22 mouse cellular contexts compared by ENCODE assay signal in the genomic region with DNA sequence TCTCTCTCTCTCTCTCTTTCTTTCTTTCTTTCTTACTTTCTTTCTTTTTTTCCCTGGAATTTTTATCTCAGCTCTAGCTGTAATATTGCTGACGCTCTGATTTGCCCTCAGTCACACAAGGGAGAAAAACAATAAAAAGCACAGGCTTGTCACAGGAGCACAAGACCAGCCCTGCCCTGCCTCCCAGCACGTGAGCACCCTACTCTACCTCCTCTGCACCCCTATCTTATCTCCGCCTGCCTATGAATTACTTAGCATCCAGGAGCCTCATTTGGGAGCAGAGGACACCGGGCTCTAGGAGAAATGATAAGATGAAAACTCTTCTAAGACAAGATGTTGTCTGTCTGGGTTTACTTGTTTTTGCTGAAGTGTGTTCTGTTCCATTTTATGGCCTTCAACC. TPM values are rescaled to one million over a fixed set of nuclear protein-coding genes. Genes with fewer than 3 reads are reported as not detected.
DNase-seq lines count a peak whose midpoint lies in the region; ATAC-seq and TF ChIP-seq lines count a peak whose summit lies in the region.
"Had no signal": no experiment of that assay in that cellular context is flagged by ENCODE, and none has a peak within 500 bp of the region (broad histone marks: within the 10 kb centered on the region; RNA-seq: fewer than 3 reads in every experiment).

No protein-coding gene starts in this region.

- no peak overlapping the region for H3K4me3 ChIP-seq in heart, embryonic 13.5 days
- H3K4me3 ChIP-seq in liver, embryonic 15.5 days (replicated peaks), result no peak overlapping the region
- H3K4me3 ChIP-seq in liver, embryonic 12.5 days, result no peak overlapping the region
- no peak overlapping the region for H3K4me3 ChIP-seq in thymus, adult 2 months (ENCODE audit: control insufficient read depth, insufficient read depth, low read length)
- H3K4me3 ChIP-seq: embryonic facial prominence, embryonic 15.5 days; erythroblast, embryonic 14.5 days; forebrain, embryonic 10.5 days; gastrocnemius, adult 2 months; hindbrain, embryonic 12.5 days had no signal

- no peak for DNase-seq in heart, adult 9 months (ENCODE audit: low spot score in 2 of 2)
- peak; percentile 44 for DNase-seq in c-Kit-positive CD71-positive TER-119-negative erythroid progenitor cells, embryonic 14.5 days (ENCODE audit: low read depth)
- no peak for DNase-seq in thymus, adult 2 months
- DNase-seq: adrenal gland, adult 2 months; adrenal gland, postnatal 25 days; cerebellum, adult 2 months; cerebellum, postnatal 10 days; embryo, embryonic 11 days; gastrocnemius, adult 2 months; gastrocnemius, postnatal 25 days; heart, postnatal 4 days had no signal

- TF ChIP-seq CTCF in thymus, adult 2 months (IDR thresholded peaks at IDR 0.05; ENCODE audit: borderline replicate concordance, control insufficient read depth, extremely low read depth, insufficient read depth, low read length, poor library complexity), result no peak

- no peak for ATAC-seq in heart, embryonic 13.5 days (ENCODE audit: extremely low read depth, insufficient number of reproducible peaks, low FRiP score, low TSS enrichment)
- peak; percentile 49; the same call in 1 of the 2 replicates for ATAC-seq in liver, embryonic 15.5 days (ENCODE audit: insufficient read depth)
- no peak for ATAC-seq in liver, embryonic 12.5 days
- ATAC-seq: forebrain, embryonic 14.5 days; hindbrain, postnatal 0 days had no signal

- H3K4me2 ChIP-seq in heart, embryonic 13.5 days, result no peak overlapping the region
- no peak overlapping the region for H3K4me2 ChIP-seq in liver, embryonic 15.5 days
- H3K4me2 ChIP-seq in liver, embryonic 12.5 days, result no peak overlapping the region
- H3K4me2 ChIP-seq: embryonic facial prominence, embryonic 15.5 days; heart, embryonic 11.5 days; hindbrain, embryonic 12.5 days had no signal

- 37% methylated on average over 4 of the region's 4 CpGs for WGBS in heart, embryonic 13.5 days
- WGBS in liver, embryonic 15.5 days (ENCODE audit: insufficient replicate concordance), result 22% methylated on average over 4 of the region's 4 CpGs
- 19% methylated on average over 4 of the region's 4 CpGs for WGBS in liver, embryonic 12.5 days (ENCODE audit: insufficient replicate concordance)
- WGBS in thymus, adult 2 months, result 91% methylated on average over 4 of the region's 4 CpGs

- H3K9me3 ChIP-seq in heart, embryonic 13.5 days, result no peaks in the 10 kb centered on the region
- no peaks in the 10 kb centered on the region for H3K9me3 ChIP-seq in liver, embryonic 15.5 days (replicated peaks)
- H3K9me3 ChIP-seq in liver, embryonic 12.5 days (replicated peaks), result no peaks in the 10 kb centered on the region
- H3K9me3 ChIP-seq: embryonic facial prominence, embryonic 15.5 days; forebrain, embryonic 10.5 days; hindbrain, embryonic 12.5 days had no signal

- H3K36me3 ChIP-seq in heart, embryonic 13.5 days, result no peaks in the 10 kb centered on the region
- H3K36me3 ChIP-seq in liver, embryonic 15.5 days (replicated peaks), result no peaks in the 10 kb centered on the region
- H3K36me3 ChIP-seq in liver, embryonic 12.5 days, result no peaks in the 10 kb centered on the region
- no peaks in the 10 kb centered on the region for H3K36me3 ChIP-seq in thymus, adult 2 months (ENCODE audit: control insufficient read depth, insufficient read depth, low read length)
- H3K36me3 ChIP-seq: embryonic facial prominence, embryonic 15.5 days; forebrain, embryonic 10.5 days; hindbrain, embryonic 12.5 days had no signal

- H3K4me1 ChIP-seq in heart, embryonic 13.5 days, result peaks cover 47% of the 10 kb centered on the region
- peaks cover 11% of the 10 kb centered on the region for H3K4me1 ChIP-seq in liver, embryonic 15.5 days (replicated peaks)
- peaks cover 18% of the 10 kb centered on the region for H3K4me1 ChIP-seq in liver, embryonic 12.5 days
- H3K4me1 ChIP-seq in thymus, adult 2 months (replicated peaks; ENCODE audit: control insufficient read depth, insufficient read depth, low read length), result no peaks in the 10 kb centered on the region; the same call in 1 of the 2 replicates
- H3K4me1 ChIP-seq: hindbrain, embryonic 12.5 days had no signal

- no peak overlapping the region for H3K9ac ChIP-seq in heart, embryonic 13.5 days
- H3K9ac ChIP-seq in liver, embryonic 15.5 days, result no peak overlapping the region
- H3K9ac ChIP-seq in liver, embryonic 12.5 days, result no peak overlapping the region
- H3K9ac ChIP-seq: embryonic facial prominence, embryonic 15.5 days; hindbrain, embryonic 12.5 days had no signal

- H3K27me3 ChIP-seq in heart, embryonic 13.5 days (replicated peaks), result no peaks in the 10 kb centered on the region
- H3K27me3 ChIP-seq in liver, embryonic 15.5 days, result peaks cover 13% of the 10 kb centered on the region; the same call in 1 of the 2 replicates
- 0 out of 2 replicates have a peak, but pooled peaks cover 4% of the 10 kb centered on the region for H3K27me3 ChIP-seq in liver, embryonic 12.5 days (replicated peaks)
- no peaks in the 10 kb centered on the region for H3K27me3 ChIP-seq in thymus, adult 2 months (ENCODE audit: control insufficient read depth, insufficient read depth, low read length)
- H3K27me3 ChIP-seq: CH12.LX; embryonic facial prominence, embryonic 15.5 days; hindbrain, embryonic 12.5 days had no signal

- no peak for TF ChIP-seq POLR2A in thymus, adult 2 months (IDR thresholded peaks at IDR 0.05; ENCODE audit: control insufficient read depth, extremely low read depth, insufficient read depth, low read length, poor library complexity)

- peak overlapping the region; percentile 58 for H3K27ac ChIP-seq in heart, embryonic 13.5 days (replicated peaks)
- no peak overlapping the region for H3K27ac ChIP-seq in liver, embryonic 15.5 days (replicated peaks)
- no peak overlapping the region for H3K27ac ChIP-seq in liver, embryonic 12.5 days
- no peak overlapping the region for H3K27ac ChIP-seq in thymus, adult 2 months (ENCODE audit: control insufficient read depth, insufficient read depth, low read length)
- H3K27ac ChIP-seq: embryonic facial prominence, embryonic 15.5 days; forebrain, embryonic 10.5 days; gastrocnemius, adult 2 months; hindbrain, embryonic 12.5 days; hindbrain, postnatal 0 days had no signal

RNA-seq across cellular contexts. Expression of a gene that starts 57.1 kb away (rescaled TPM):
- polyA plus RNA-seq in heart, embryonic 13.5 days (2015; fragmentation: Nextera tagmentation; extraction: Ambion mirVana), result 41.3 and 43.1 TPM in 2 replicates
- polyA plus RNA-seq in liver, embryonic 15.5 days (2015; fragmentation: Nextera tagmentation; extraction: Ambion mirVana), result 2.2 TPM in 2 replicates
- polyA plus RNA-seq in liver, embryonic 12.5 days (2016; fragmentation: Nextera tagmentation; extraction: Ambion mirVana), result 1.7 and 2.5 TPM in 2 replicates
- polyA plus RNA-seq in thymus, adult 2 months (2012; rRNA removed), result 99.2 and 117 TPM in 2 replicates

Comparison
In these comparisons a context has a peak if more than half of its experiments do, and no peak if none do; other contexts are left out.
1. RNA of a gene that starts 57.1 kb away (polyA plus RNA-seq): 99.2 to 117 TPM in thymus, adult 2 months and 41.3 to 43.1 TPM in heart, embryonic 13.5 days; 2.2 TPM in liver, embryonic 15.5 days and 1.7 to 2.5 TPM in liver, embryonic 12.5 days; every median in the first group is over 10 times any median in the second.